Mouse (Mus musculus): ENCODE results near the gene Rundc3a.

- TF ChIP-seq CTCF (IDR thresholded peaks at IDR 0.05; ENCODE audit: low read depth, low read length) (no peak), POLR2A (IDR thresholded peaks at IDR 0.05; ENCODE audit: borderline replicate concordance, low read depth, low read length) (no peak)
Measured at GRCm38 (mm10) chr11:102444781-102445180, 51.6 kb downstream of the Rundc3a start.

All from bone marrow macrophage, adult 2 months (primary cell).